Mouse (Mus musculus) activated CD4-positive, CD25-positive, alpha-beta regulatory T cell, adult 4 months (primary cell): ENCODE data around the gene Ifnz. TPM values are rescaled to one million over a fixed set of nuclear protein-coding genes. Genes with fewer than 3 reads are reported as not detected.
"Not testable (repeated sequence)": the region's sequence is repeated elsewhere in the genome, so short reads cannot be mapped to it uniquely, and the experiment has no call there.

Source experiments
- ATAC-seq: one replicate; pipeline ENCODE4 v1.8.0; 2017
- polyA plus RNA-seq, 2 experiments: library from polyadenylated mRNA; unstranded; fragments of 100-300 nt; shearing (Covaris generic); gene quantifications; one replicate each; pipeline ENCODE4 v1.2.1; 2017

Ifnz gene
- polyA plus RNA-seq = not detected

DNA sequence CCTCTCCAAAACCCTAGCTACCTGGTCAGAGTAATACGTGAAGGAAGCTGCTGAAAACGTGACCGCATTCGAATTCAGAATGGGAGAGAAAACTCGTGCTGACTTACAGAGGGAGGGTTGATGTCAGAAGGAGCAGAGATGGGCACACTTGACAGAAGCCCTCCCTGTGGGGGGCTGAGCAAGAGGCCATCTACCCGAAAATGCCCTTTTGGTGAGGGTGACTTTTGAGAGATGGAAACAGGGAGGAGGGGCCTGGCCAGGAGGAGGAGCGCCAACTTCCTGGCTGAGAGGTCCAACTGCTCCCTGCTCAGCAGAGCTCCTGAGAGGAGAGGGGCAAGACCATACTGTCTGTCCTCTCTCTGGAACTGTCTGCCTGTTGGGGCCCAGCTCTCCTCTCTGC lies at the start of gene Ifnz:
Gene Ifnz, plus strand, starts transcription at position 301 of the 400 bp plus-strand sequence.
- not testable (repeated sequence) for ATAC-seq

- peak; percentile 79 for ATAC-seq
Measured at GRCm38 (mm10) chr4:88738480-88738879, 43.5 kb upstream of the Ifnz start.

GRCm38 (mm10) chr4:88739036-88739435 lies 42.9 kb upstream of the Ifnz start:
- ATAC-seq = no peak

- no peak for ATAC-seq
Measured at GRCm38 (mm10) chr4:88741426-88741825, 40.5 kb upstream of the Ifnz start.

GRCm38 (mm10) chr4:88742771-88743371 lies 39.1 kb upstream of the Ifnz start:
- peak; percentile 43 for ATAC-seq

DNA sequence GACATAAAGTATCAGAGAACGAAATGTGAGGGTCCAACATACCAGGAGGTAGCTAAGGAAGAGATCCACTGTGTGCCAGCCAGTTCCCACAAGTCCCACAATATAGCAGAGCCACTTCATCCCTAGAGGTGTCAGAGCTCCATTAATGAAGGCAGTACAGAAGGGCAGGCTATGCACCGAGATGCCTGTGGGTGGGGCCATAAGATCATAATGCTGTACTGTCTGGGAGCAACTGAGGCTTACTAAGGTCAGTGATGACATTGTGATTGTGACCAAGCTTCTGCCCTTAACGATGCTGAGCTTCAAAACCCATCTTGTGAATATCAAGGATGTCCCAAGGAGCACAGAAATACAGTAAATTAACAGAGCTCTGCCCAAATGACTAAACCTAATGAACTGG lies 37.7 kb upstream of the Ifnz start:
- peak; percentile 32 for ATAC-seq

GRCm38 (mm10) chr4:88749926-88750325 lies 32.0 kb upstream of the Ifnz start:
- no peak for ATAC-seq

DNA sequence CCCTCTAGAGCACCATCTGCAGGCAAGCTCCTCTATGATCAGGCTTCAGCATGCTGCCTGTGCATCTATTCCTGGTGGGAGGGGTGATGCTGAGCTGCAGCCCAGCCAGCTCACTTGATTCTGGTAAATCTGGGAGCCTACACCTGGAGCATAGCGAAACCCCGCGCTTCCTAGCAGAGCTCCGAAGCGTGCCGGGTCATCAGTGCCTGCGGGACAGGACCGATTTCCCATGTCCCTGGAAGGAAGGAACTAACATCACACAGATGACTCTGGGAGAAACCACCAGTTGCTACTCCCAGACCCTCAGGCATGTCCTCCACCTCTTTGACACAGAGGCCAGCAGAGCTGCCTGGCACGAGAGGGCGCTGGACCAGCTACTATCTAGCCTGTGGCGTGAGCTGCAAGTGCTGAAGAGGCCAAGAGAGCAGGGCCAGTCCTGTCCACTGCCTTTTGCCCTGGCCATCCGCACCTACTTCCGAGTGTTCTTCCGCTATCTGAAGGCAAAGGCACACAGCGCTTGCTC lies 27.1 kb upstream of the Ifnz start, which contains the start of gene Gm13271:
Gene Gm13271, plus strand, starts transcription at position 51 of the 523 bp plus-strand sequence.
- ATAC-seq = not testable (repeated sequence)

GRCm38 (mm10) chr4:88756581-88757513 lies 25.1 kb upstream of the Ifnz start:
- ATAC-seq = not testable (repeated sequence)

- peak; percentile 100 for ATAC-seq
Measured at GRCm38 (mm10) chr4:88757628-88758031, 24.3 kb upstream of the Ifnz start.

- ATAC-seq = not testable (repeated sequence)
Measured at GRCm38 (mm10) chr4:88758751-88759150, 23.2 kb upstream of the Ifnz start.

GRCm38 (mm10) chr4:88759610-88760268 lies 22.2 kb upstream of the Ifnz start, which contains the start of gene Gm13283:
Gene Gm13283, plus strand, starts transcription at chr4:88760119.
- ATAC-seq = not testable (repeated sequence)

GRCm38 (mm10) chr4:88760431-88760830 lies 21.5 kb upstream of the Ifnz start:
- not testable (repeated sequence) for ATAC-seq

- not testable (repeated sequence) for ATAC-seq
Measured at GRCm38 (mm10) chr4:88761776-88762175, 20.2 kb upstream of the Ifnz start.

DNA sequence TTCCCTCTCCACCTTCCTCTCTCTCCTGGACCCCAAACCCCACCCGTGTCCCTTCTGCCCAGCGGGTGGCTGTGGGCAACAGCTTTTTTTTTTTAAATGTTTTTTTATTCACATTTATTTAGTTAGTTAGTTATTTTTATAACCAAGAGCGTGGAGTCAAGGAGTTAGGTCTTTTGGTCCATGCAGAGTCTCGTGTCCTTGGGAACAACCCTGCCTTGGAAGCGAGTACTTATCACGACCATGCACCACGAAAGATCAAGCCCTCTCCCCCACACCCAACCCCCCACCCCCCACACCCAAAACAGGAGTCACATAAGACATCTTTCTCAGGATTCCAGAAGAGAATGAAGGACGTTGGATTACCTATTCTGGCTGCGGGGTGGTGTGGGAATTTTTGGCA lies 19.6 kb upstream of the Ifnz start:
- ATAC-seq = not testable (repeated sequence)

- not testable (repeated sequence) for ATAC-seq
Measured at GRCm38 (mm10) chr4:88763384-88764018, 18.4 kb upstream of the Ifnz start.

GRCm38 (mm10) chr4:88773534-88773933 lies 8.4 kb upstream of the Ifnz start, which contains the start of gene Gm13290:
Gene Gm13290, plus strand, starts transcription at chr4:88773834.
- ATAC-seq = not testable (repeated sequence)

GRCm38 (mm10) chr4:88776622-88777021 lies 5.3 kb upstream of the Ifnz start, which contains the start of gene Gm13289:
Gene Gm13289, plus strand, starts transcription at chr4:88776922.
- not testable (repeated sequence) for ATAC-seq

- ATAC-seq = not testable (repeated sequence)
Measured at GRCm38 (mm10) chr4:88779550-88779949, 2.4 kb upstream of the Ifnz start, which contains the start of gene Gm13272. Gene Gm13272, plus strand, starts transcription at chr4:88779850.

- ATAC-seq = not testable (repeated sequence)
Measured at GRCm38 (mm10) chr4:88780320-88780719, 1.6 kb upstream of the Ifnz start.

DNA sequence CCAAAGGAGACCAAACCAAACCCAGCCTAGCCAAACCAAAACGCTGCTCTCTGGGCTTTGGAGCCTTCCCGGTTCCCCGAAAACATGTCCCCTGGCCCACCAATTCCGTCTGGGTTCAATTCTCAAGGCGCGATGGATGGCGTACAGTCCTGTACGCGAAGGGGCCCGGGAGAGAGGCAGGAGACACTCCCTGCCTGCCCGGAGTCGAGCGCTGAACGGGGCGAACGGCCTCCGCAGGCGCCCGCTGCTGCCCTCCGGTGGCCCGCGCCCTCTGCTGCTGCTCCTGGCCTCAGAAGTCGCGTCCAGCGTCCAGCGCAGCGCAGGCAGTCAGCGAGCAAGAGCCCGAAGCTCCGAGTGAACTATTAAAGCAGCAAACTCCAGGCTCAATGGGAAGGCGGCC lies 404 bp downstream of the Ifnz start:
- ATAC-seq = not testable (repeated sequence)

DNA sequence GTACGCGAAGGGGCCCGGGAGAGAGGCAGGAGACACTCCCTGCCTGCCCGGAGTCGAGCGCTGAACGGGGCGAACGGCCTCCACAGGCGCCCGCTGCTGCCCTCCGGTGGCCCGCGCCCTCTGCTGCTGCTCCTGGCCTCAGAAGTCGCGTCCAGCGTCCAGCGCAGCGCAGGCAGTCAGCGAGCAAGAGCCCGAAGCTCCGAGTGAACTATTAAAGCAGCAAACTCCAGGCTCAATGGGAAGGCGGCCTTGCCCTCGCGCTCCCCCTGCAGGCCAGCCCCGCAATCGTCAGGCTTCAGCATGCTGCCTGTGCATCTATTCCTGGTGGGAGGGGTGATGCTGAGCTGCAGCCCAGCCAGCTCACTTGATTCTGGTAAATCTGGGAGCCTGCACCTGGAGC lies 3.5 kb downstream of the Ifnz start, which contains the start of gene Gm13276:
Gene Gm13276, plus strand, starts transcription at position 301 of the 400 bp plus-strand sequence.
- not testable (repeated sequence) for ATAC-seq
